In the genomic region with DNA sequence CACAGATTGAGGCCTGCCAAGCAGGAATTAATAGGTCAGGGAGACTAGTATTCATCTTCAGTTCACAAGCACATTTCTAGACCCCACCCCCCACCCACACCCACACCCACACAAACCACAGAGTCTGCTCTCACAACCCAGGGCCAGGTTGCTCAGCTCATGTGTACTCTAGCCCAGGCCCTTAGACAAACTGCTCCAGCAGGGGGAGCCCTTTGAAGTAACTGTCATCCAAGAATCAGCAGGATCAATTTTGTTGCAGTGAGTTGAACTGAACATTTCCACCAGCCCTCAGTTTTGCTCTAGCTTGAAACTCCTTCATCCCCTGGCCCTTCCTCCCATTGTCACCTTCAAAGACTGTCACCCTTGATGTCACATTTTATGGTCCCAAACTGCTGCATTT, we compare ENCODE assay signal across 7 mouse cellular contexts.
A peak's percentile ranks its signal among the peaks of the same experiment; 100 is the strongest.
DNase-seq lines count a peak whose midpoint lies in the region; ATAC-seq and TF ChIP-seq lines count a peak whose summit lies in the region.

No protein-coding gene starts in this region.

- H3K4me2 ChIP-seq in midbrain, embryonic 16.5 days (ENCODE audit: low read length), result no peak overlapping the region
- no peak overlapping the region for H3K4me2 ChIP-seq in heart, postnatal 0 days (ENCODE audit: low read depth, low read length)

- no peak for ATAC-seq in midbrain, embryonic 16.5 days
- ATAC-seq in heart, postnatal 0 days (ENCODE audit: insufficient read depth, low read depth), result no peak
- no peak for ATAC-seq in inflammation-experienced regulatory T-cells, adult 6 months

- TF ChIP-seq EP300 in heart, postnatal 0 days (IDR thresholded peaks at IDR 0.05; ENCODE audit: low read depth), result no peak

- H3K9me3 ChIP-seq in midbrain, embryonic 10.5 days (replicated peaks), result no peaks in the 10 kb centered on the region
- no peaks in the 10 kb centered on the region for H3K9me3 ChIP-seq in midbrain, embryonic 16.5 days (replicated peaks; ENCODE audit: control insufficient read depth, low read length, poor library complexity, severe bottlenecking)
- H3K9me3 ChIP-seq in heart, postnatal 0 days (replicated peaks; ENCODE audit: control insufficient read depth, low read length), result no peaks in the 10 kb centered on the region

- TF ChIP-seq CTCF in heart, postnatal 0 days (IDR thresholded peaks at IDR 0.05; ENCODE audit: low read depth), result peak; percentile 42

- H3K27ac ChIP-seq in midbrain, embryonic 10.5 days (replicated peaks), result no peak overlapping the region
- no peak overlapping the region for H3K27ac ChIP-seq in midbrain, embryonic 16.5 days (ENCODE audit: low read length)
- H3K27ac ChIP-seq in heart, postnatal 0 days (ENCODE audit: low read depth), result no peak overlapping the region

- peak; percentile 48 for DNase-seq in midbrain, embryonic 10.5 days (ENCODE audit: low spot score)
- DNase-seq in adrenal gland, adult 18-20 months (ENCODE audit: low spot score in 2 of 2), result peak; percentile 55 to 62
- peak; percentile 74 to 83 for DNase-seq in cerebellum, postnatal 14 days
- DNase-seq in heart, postnatal 0 days (ENCODE audit: low spot score), result no peak
- DNase-seq in lung, adult 18-20 months, result peak; percentile 12 to 34

- peaks cover 2% of the 10 kb centered on the region; the same call in 1 of the 2 replicates for H3K4me1 ChIP-seq in midbrain, embryonic 10.5 days
- peaks cover 2% of the 10 kb centered on the region; the same call in 1 of the 2 replicates for H3K4me1 ChIP-seq in midbrain, embryonic 16.5 days (ENCODE audit: control insufficient read depth, insufficient read depth, low read length)
- H3K4me1 ChIP-seq in heart, postnatal 0 days (ENCODE audit: control insufficient read depth, insufficient read depth), result no peaks in the 10 kb centered on the region

- no peak overlapping the region for H3K9ac ChIP-seq in midbrain, embryonic 16.5 days (ENCODE audit: low read depth, low read length)
- H3K9ac ChIP-seq in heart, postnatal 0 days (replicated peaks; ENCODE audit: low read depth, low read length), result no peak overlapping the region

- H3K36me3 ChIP-seq in midbrain, embryonic 10.5 days, result no peaks in the 10 kb centered on the region
- no peaks in the 10 kb centered on the region for H3K36me3 ChIP-seq in midbrain, embryonic 16.5 days (ENCODE audit: control insufficient read depth, insufficient read depth, low read length)
- H3K36me3 ChIP-seq in heart, postnatal 0 days (replicated peaks; ENCODE audit: control insufficient read depth, insufficient read depth, low read length), result no peaks in the 10 kb centered on the region

- no peaks in the 10 kb centered on the region for H3K27me3 ChIP-seq in midbrain, embryonic 10.5 days (ENCODE audit: low read depth, poor library complexity, severe bottlenecking)
- H3K27me3 ChIP-seq in midbrain, embryonic 16.5 days (ENCODE audit: control insufficient read depth, insufficient read depth, low read depth, low read length), result no peaks in the 10 kb centered on the region
- H3K27me3 ChIP-seq in heart, postnatal 0 days (ENCODE audit: control insufficient read depth, insufficient read depth, low read length), result no peaks in the 10 kb centered on the region

- H3K4me3 ChIP-seq in midbrain, embryonic 10.5 days, result no peak overlapping the region
- H3K4me3 ChIP-seq in midbrain, embryonic 16.5 days (ENCODE audit: low read depth, low read length), result no peak overlapping the region
- no peak overlapping the region for H3K4me3 ChIP-seq in heart, postnatal 0 days (ENCODE audit: low read depth, low read length)
